Mouse (Mus musculus) heart, embryonic 13.5 days (tissue): ENCODE measurements around the gene Arl15. TPM values are rescaled to one million over a fixed set of nuclear protein-coding genes. Genes with fewer than 3 reads are reported as not detected.
A peak's percentile ranks its signal among the peaks of the same experiment; 100 is the strongest.

Source experiments
- ATAC-seq: fragments of 200-750 bp; cut with Nextera tagmentation; 2 replicates; pipeline ENCODE4 v1.8.0; 2017; ENCODE audit warnings: moderate TSS enrichment; ENCODE audit not compliant: insufficient number of reproducible peaks, low FRiP score, low TSS enrichment; ENCODE audit errors: extremely low read depth
- H3K27ac ChIP-seq: fragments of 300-500 bp; sonication (generic); replicated peaks from 2 replicates; pipeline ENCODE4 v1.5.1; 2015; ENCODE audit warnings: moderate library complexity, mild to moderate bottlenecking, inconsistent platforms
- H3K27me3 ChIP-seq: fragments of 300-500 bp; sonication (generic); replicated peaks from 2 replicates; pipeline ENCODE4 v1.6.1; 2015; ENCODE audit warnings: mild to moderate bottlenecking, inconsistent platforms
- H3K36me3 ChIP-seq: fragments of 300-500 bp; sonication (generic); 2 replicates; pipeline ENCODE4 v1.6.1; 2015; ENCODE audit warnings: mild to moderate bottlenecking, inconsistent platforms
- H3K4me1 ChIP-seq: fragments of 300-500 bp; sonication (generic); 2 replicates; pipeline ENCODE4 v1.6.1; 2015; ENCODE audit warnings: inconsistent platforms
- H3K4me2 ChIP-seq: fragments of 300-500 bp; sonication (generic); 2 replicates; pipeline ENCODE4 v1.6.1; 2015; ENCODE audit warnings: inconsistent platforms, mild to moderate bottlenecking, moderate library complexity
- H3K4me3 ChIP-seq: fragments of 300-500 bp; sonication (generic); 2 replicates; pipeline ENCODE4 v1.5.1; 2015; ENCODE audit warnings: moderate library complexity, mild to moderate bottlenecking, inconsistent platforms
- H3K9ac ChIP-seq: fragments of 300-500 bp; sonication (generic); 2 replicates; pipeline ENCODE4 v1.6.1; 2015; ENCODE audit warnings: inconsistent platforms, mild to moderate bottlenecking, moderate library complexity
- H3K9me3 ChIP-seq: fragments of 300-500 bp; sonication (generic); 2 replicates; pipeline ENCODE4 v1.6.1; 2016; ENCODE audit warnings: inconsistent platforms
- WGBS: fragments of 180-500 bp; shearing (Covaris S2); methylation state at CpG from one replicate; pipeline ENCODE4 v1.1.7; 2015; ENCODE audit warnings: mixed read lengths; 5-methylcytosine and 5-hydroxymethylcytosine counted together
- polyA plus RNA-seq: library from polyadenylated mRNA; unstranded; fragments of >200 nt; fragmentation: Nextera tagmentation; extraction: Ambion mirVana; gene quantifications from 2 replicates; pipeline ENCODE4 v1.2.1, GENCODE M21; 2015

Gene Arl15
- polyA plus RNA-seq, 1 experiment from 2014 or later = 6.1 TPM

DNA sequence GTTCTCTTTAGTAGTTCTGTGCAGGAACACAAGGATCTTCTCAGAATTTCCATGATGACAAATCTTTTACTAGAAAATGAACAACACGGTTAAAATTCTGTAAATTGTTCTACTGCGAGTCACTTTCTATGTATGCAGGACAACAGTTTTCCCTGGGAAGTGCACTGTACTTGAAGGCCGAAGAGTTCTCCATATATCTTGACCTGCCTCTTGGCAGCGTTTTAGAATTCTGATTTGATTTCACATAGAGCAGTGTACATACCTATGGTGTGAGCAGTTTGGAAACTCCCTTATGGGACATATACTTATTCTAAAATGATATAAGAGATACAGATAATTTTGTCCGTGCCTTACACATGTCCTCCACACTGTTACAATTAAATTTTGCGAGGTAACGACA, 178.1 kb downstream of the Arl15 start:
- no peak overlapping the region for H3K4me2 ChIP-seq
- peaks cover 16% of the 10 kb centered on the region for H3K4me1 ChIP-seq
- no peaks in the 10 kb centered on the region for H3K9me3 ChIP-seq
- no peak for ATAC-seq
- WGBS = 73% methylated on average over 7 of the region's 7 CpGs
- no peak overlapping the region for H3K4me3 ChIP-seq
- H3K36me3 ChIP-seq = peaks cover 4% of the 10 kb centered on the region; the same call in 1 of the 2 replicates
- no peak overlapping the region for H3K9ac ChIP-seq
- H3K27me3 ChIP-seq = no peaks in the 10 kb centered on the region
- H3K27ac ChIP-seq = no peak overlapping the region

DNA sequence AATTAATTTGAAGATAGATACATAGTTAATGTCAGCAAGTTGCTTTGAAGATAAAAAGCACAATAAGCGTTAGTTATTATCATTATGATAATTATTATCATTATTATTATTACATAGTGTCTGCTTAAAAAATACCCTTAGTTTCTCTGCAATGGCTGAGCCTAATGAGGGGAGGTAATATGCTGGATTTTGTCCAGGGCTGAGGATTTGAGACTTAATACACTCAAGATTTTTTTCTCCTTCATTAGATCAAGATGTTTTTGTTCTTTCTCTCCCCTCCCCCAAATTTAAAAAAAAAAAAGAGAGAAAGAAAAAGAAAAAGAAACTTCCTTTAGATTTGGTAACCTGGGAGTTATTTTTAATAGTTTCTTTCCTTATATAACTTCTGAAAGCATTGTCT, 180.6 kb downstream of the Arl15 start:
- no peak overlapping the region for H3K4me3 ChIP-seq
- no peaks in the 10 kb centered on the region for H3K9me3 ChIP-seq
- peaks cover 6% of the 10 kb centered on the region for H3K4me1 ChIP-seq
- WGBS = 74% methylated on average over 1 of the region's 1 CpGs
- H3K9ac ChIP-seq = no peak overlapping the region
- no peaks in the 10 kb centered on the region for H3K27me3 ChIP-seq
- H3K36me3 ChIP-seq = no peaks in the 10 kb centered on the region
- no peak overlapping the region for H3K27ac ChIP-seq
- no peak overlapping the region for H3K4me2 ChIP-seq
- ATAC-seq = no peak

DNA sequence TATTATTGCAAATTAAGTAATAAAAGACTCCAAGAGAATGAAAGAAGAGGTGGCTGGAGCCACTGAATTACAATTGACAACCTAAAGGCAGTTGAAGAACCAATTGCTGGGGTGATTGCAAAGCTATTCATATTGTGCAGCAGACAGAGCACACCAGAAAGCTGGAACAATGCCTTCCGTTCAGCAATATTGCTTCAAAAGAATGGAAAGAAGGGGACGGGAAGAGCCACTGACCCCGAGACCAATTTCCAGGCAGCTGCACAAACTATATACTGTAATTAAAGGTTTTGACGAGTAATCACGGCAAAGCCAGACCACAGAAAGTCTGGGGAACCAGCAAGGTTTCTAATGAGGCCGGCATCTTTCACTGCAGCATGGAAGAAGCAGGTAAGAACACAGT, 181.4 kb downstream of the Arl15 start:
- Histone ChIP-seq H3K9me3 (no peaks in the 10 kb centered on the region), H3K27me3 (no peaks in the 10 kb centered on the region), H3K4me3 (no peak overlapping the region), H3K4me1 (peaks cover 5% of the 10 kb centered on the region), H3K4me2 (no peak overlapping the region), H3K36me3 (no peaks in the 10 kb centered on the region), H3K27ac (no peak overlapping the region), H3K9ac (no peak overlapping the region)
- 79% methylated on average over 6 of the region's 6 CpGs for WGBS
- ATAC-seq = no peak

DNA sequence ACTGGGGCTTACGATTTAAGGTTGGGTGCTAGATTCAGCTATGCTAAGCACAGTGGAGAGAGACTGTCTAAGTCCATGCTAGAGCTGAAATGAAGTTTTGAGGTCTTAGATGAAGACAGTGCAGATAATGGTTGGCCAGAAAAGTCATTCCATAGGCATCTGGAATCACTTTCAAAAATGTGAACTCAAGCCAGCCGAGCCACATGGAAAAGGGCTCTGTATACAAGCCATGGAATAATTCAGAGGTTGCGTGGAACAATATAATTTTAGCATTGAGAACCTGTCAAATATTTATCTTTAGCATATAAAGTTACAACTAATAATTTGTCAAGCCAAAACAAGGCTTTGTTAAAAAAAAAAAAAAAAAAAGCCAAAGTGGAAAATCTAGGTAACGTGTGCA, 182.6 kb downstream of the Arl15 start:
- no peak overlapping the region for H3K27ac ChIP-seq
- WGBS = 83% methylated on average over 4 of the region's 4 CpGs
- no peak overlapping the region for H3K4me3 ChIP-seq
- H3K4me2 ChIP-seq = no peak overlapping the region
- no peaks in the 10 kb centered on the region for H3K9me3 ChIP-seq
- H3K4me1 ChIP-seq = peaks cover 15% of the 10 kb centered on the region
- H3K9ac ChIP-seq = no peak overlapping the region
- ATAC-seq = no peak
- H3K36me3 ChIP-seq = no peaks in the 10 kb centered on the region
- H3K27me3 ChIP-seq = no peaks in the 10 kb centered on the region

DNA sequence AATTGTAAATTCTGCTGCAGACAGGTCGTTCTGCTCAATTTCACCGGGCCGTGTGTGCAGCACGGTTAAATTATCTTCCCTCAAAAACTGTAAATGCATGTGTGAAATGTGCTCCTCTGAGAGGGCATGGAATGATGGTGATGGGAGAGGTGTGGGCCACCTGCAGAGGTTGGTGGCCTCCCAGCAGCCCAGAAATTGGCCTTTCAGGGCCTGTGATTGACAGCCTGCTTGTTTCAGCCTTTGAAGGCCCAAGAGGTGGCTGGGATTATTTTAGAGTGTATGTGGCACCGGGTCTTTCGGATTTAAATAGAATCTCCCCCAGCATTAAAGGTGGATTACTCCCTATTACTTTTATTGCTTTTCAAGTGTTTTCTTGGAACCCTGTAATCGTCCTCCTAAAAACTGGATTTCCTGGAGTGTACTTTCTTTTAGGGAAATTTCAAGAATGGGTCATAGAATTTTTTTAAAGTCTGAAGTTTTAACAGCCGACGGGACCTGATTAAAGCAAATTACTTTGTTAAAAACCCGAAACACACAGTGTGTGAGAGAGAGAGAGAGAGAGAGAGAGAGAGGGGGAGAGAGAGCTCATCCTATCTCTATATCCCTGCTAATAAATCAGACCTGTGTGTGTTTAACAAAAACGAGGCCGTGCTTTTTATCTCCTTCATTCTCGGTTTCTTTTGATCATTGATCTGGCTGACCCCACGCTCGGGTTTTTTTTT, 186.6 kb downstream of the Arl15 start:
- Histone ChIP-seq H3K4me1 (peaks cover 13% of the 10 kb centered on the region), H3K9me3 (no peaks in the 10 kb centered on the region), H3K9ac (no peak overlapping the region), H3K27ac (no peak overlapping the region), H3K4me3 (no peak overlapping the region), H3K36me3 (no peaks in the 10 kb centered on the region), H3K27me3 (no peaks in the 10 kb centered on the region), H3K4me2 (no peak overlapping the region)
- 58% methylated on average over 15 of the region's 15 CpGs for WGBS
- ATAC-seq = no peak

DNA sequence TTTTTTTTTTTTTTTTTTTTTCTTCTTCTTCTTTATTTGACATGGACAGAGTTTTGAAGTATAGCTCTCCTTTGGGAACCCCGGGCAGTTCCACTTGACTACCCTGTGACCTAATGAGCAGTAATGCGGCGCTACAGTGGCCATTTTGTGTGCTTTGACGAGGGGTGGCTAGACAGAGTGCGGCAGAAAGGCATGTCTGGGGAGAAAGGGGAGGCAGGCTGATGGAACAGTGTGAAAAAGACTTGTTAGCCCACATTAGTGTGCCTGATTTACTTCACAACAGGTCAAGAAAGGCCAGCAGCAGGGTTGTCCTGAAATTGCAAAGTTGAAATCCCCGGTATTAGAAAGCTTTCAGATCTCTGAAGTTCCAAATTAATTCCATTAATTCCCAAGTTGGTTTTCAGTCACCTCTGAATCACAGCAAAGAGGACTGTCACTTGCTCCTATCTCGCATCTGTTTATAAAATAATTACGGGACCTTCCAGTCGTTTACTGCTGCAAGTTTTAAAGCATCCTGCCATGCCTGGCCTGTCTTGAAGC, 187.2 kb downstream of the Arl15 start:
- Histone ChIP-seq H3K9ac (0 out of 2 replicates have a peak overlapping the region, but pooled peaks have one; percentile 24), H3K27ac (no peak overlapping the region), H3K4me2 (no peak overlapping the region), H3K4me3 (no peak overlapping the region), H3K27me3 (no peaks in the 10 kb centered on the region), H3K4me1 (peaks cover 14% of the 10 kb centered on the region), H3K36me3 (no peaks in the 10 kb centered on the region), H3K9me3 (no peaks in the 10 kb centered on the region)
- 63% methylated on average over 9 of the region's 9 CpGs for WGBS
- no peak for ATAC-seq

DNA sequence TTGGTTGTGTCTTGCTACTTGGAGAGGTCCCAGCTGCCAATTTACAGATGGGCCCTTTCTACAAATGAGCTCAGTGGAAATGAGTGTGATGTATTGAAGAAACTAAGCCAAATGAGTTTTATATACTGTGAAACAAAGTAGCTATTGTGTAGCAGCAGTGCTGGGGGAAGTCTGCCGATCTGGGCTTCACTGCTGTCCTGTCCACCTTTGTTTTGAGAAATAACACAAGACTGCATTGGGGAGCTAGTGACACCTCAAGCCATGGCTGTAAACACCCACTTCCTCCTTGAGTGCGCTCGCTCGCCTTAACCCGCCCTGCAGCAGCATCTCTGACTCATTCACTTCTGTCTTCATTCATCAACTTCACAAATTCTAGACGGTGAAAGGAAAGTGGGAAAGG, 189.3 kb downstream of the Arl15 start:
- H3K27me3 ChIP-seq = no peaks in the 10 kb centered on the region
- H3K9me3 ChIP-seq = no peaks in the 10 kb centered on the region
- 50% methylated on average over 6 of the region's 6 CpGs for WGBS
- no peak overlapping the region for H3K4me2 ChIP-seq
- H3K4me1 ChIP-seq = peaks cover 18% of the 10 kb centered on the region
- H3K36me3 ChIP-seq = no peaks in the 10 kb centered on the region
- no peak overlapping the region for H3K4me3 ChIP-seq
- no peak overlapping the region for H3K9ac ChIP-seq
- no peak overlapping the region for H3K27ac ChIP-seq
- no peak for ATAC-seq

DNA sequence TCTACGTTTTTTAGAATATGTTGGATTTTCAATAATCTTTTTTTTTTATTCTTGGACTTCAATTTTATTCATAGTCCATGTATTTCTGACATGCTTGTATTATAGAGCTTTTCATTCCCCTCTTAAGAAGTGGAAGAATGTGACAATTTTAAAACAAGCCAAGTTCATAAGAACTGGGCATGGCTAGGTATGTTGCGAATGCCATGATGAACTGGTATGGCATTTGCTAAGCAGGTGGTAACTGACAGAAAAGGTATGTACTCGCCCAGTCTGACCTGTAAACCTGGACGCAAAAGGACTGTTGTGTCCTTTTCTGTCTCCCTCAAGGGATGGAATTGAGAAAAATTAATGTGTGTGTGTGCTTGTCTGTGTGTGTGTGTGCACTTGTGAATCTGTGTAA, 190.2 kb downstream of the Arl15 start:
- no peak overlapping the region for H3K4me3 ChIP-seq
- no peak for ATAC-seq
- no peaks in the 10 kb centered on the region for H3K27me3 ChIP-seq
- H3K9me3 ChIP-seq = no peaks in the 10 kb centered on the region
- H3K9ac ChIP-seq = no peak overlapping the region
- no peak overlapping the region for H3K4me2 ChIP-seq
- peaks cover 18% of the 10 kb centered on the region for H3K4me1 ChIP-seq
- no peak overlapping the region for H3K27ac ChIP-seq
- H3K36me3 ChIP-seq = peaks cover 8% of the 10 kb centered on the region
- WGBS = 91% methylated on average over 4 of the region's 4 CpGs

DNA sequence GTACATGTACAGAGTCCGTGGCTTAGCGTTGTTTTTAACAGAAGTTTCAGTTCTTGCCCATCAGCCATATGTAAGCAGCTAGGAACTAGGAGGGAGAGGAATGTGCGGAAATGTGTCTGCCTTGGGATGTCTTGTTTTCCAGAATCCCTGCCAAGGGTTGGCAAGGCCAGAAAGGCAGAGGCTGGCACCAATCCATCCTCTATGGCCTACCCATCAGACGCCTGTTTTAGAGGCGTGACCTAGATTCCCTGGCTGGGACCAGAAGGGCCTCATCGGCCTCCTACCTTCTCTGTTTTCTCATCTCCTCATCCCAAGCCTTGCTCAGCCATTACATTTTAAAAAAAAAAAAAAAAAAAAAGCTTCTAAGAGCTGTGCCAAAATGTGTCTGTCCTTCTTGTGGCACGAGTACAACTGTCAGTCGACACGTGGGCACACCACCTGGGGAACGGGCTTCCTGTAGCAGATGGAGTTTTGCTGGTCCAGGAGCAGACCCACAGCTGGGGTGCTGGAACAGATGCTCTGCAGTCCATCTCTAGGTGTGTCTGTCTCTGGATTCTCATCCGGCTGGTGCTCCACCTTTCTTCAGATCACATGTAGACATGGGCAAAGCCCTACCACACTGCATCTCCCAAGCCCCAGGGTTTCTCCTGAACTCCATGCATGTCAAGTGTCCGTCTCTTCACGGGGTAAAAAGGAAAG, 192.7 kb downstream of the Arl15 start:
- Histone ChIP-seq H3K9me3 (no peaks in the 10 kb centered on the region), H3K9ac (no peak overlapping the region), H3K27ac (no peak overlapping the region), H3K4me1 (peaks cover 7% of the 10 kb centered on the region; the same call in 1 of the 2 replicates), H3K4me2 (no peak overlapping the region), H3K27me3 (no peaks in the 10 kb centered on the region), H3K36me3 (peaks cover 8% of the 10 kb centered on the region), H3K4me3 (no peak overlapping the region)
- 82% methylated on average over 13 of the region's 13 CpGs for whole genome bisulfite sequencing
- ATAC-seq = no peak

DNA sequence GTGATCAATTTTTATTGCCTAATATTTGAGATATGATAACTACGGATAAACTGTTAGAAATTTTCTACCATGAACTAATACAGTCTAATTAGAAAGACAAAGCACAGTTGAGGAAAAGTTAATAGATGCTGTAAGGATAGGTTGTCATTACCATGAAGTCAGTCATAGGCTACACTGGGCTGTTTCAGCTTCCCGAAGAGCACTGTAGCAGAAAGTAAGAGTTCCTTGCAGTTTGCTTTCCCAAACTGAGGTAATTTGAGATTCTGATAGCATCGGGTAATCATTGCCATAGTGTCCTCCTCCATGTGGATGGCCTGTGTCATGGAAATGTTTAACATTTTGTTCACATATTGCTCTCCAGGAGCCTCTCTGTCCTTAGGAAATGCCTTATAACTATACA, 195.9 kb downstream of the Arl15 start:
- H3K27me3 ChIP-seq = no peaks in the 10 kb centered on the region
- no peaks in the 10 kb centered on the region for H3K9me3 ChIP-seq
- 88% methylated on average over 3 of the region's 3 CpGs for WGBS
- ATAC-seq = no peak
- H3K9ac ChIP-seq = no peak overlapping the region
- no peak overlapping the region for H3K27ac ChIP-seq
- H3K36me3 ChIP-seq = peaks cover 8% of the 10 kb centered on the region
- no peak overlapping the region for H3K4me3 ChIP-seq
- peaks cover 13% of the 10 kb centered on the region for H3K4me1 ChIP-seq
- H3K4me2 ChIP-seq = no peak overlapping the region

DNA sequence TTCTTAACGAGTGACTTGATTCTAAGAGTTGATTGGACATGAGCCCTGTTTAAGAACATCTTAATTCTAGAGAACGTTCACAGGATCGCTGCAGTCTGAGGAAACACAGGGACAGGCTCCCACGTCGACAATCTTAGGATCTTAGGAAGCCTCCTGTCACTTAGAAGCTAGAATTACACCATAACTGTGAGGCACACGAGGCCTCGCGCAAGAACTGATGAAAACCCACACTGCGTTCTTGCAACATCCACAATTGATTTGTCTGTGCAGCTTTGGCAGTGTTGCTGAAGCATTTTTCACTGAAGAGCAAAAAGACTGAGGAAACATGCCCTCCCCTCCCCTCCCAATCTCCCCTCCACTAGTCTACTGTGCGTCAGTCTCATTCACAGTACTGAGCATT, 196.4 kb downstream of the Arl15 start:
- H3K4me2 ChIP-seq = no peak overlapping the region
- H3K4me3 ChIP-seq = no peak overlapping the region
- H3K9ac ChIP-seq = no peak overlapping the region
- H3K9me3 ChIP-seq = no peaks in the 10 kb centered on the region
- H3K27me3 ChIP-seq = no peaks in the 10 kb centered on the region
- H3K27ac ChIP-seq = no peak overlapping the region
- 70% methylated on average over 10 of the region's 10 CpGs for WGBS
- H3K36me3 ChIP-seq = peaks cover 8% of the 10 kb centered on the region
- peaks cover 13% of the 10 kb centered on the region for H3K4me1 ChIP-seq
- no peak for ATAC-seq

DNA sequence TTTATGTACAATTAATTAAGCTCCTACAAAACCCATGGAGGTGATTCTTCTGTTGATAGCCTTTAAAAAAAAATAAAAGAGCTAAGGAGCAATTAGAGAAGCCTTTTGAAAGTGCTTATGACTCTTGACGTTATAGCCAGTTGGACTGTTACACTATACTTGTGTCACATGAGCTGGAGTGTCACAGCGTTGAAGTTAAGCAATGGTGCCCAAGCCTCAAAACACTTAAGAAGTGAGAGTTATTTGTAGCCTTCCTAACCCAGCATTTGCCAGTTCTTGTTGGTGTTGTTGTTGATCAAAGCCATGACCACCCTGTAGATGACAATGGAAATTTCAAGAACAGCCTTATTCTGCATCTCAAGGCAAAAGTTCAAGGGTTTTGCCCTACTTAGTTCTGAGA, 198.8 kb downstream of the Arl15 start:
- 82% methylated on average over 2 of the region's 2 CpGs for WGBS

More for the DNA sequence above, 198.8 kb downstream of the Arl15 start:
- Histone ChIP-seq H3K27ac (no peak overlapping the region), H3K9ac (no peak overlapping the region), H3K4me3 (no peak overlapping the region), H3K27me3 (no peaks in the 10 kb centered on the region), H3K4me2 (no peak overlapping the region), H3K36me3 (peaks cover 8% of the 10 kb centered on the region), H3K9me3 (no peaks in the 10 kb centered on the region), H3K4me1 (peaks cover 9% of the 10 kb centered on the region)
- no peak for ATAC-seq
